Mouse (Mus musculus) midbrain, embryonic 14.5 days (tissue): ENCODE data around the gene Esp22. TPM values are rescaled to one million over a fixed set of nuclear protein-coding genes. Genes with fewer than 3 reads are reported as not detected.
"Not testable (repeated sequence)": the region's sequence is repeated elsewhere in the genome, so short reads cannot be mapped to it uniquely, and the experiment has no call there.

Source experiments
- ATAC-seq: fragments of 200-750 bp; cut with Nextera tagmentation; 2 replicates; pipeline ENCODE4 v1.8.0; 2017; ENCODE audit warnings: moderate number of reproducible peaks, moderate library complexity; ENCODE audit not compliant: low FRiP score, low TSS enrichment
- DNase-seq: peaks from one replicate; pipeline ENCODE4 v3.0.0-alpha.2; 2015
- H3K27ac ChIP-seq: fragments of 300-500 bp; sonication (generic); replicated peaks from 2 replicates; pipeline ENCODE4 v1.5.1; 2014; ENCODE audit warnings: mild to moderate bottlenecking, low read depth, low read length, moderate library complexity
- H3K27me3 ChIP-seq: fragments of 300-500 bp; sonication (generic); 2 replicates; pipeline ENCODE4 v1.6.1; 2014; ENCODE audit warnings: low read length, control low read depth, mixed read lengths; ENCODE audit not compliant: control insufficient read depth, insufficient read depth
- H3K36me3 ChIP-seq: fragments of 300-500 bp; sonication (generic); 2 replicates; pipeline ENCODE4 v1.6.1; 2014; ENCODE audit warnings: low read length, control low read depth; ENCODE audit not compliant: control insufficient read depth, insufficient read depth
- H3K4me1 ChIP-seq: fragments of 300-500 bp; sonication (generic); 2 replicates; pipeline ENCODE4 v1.6.1; 2014; ENCODE audit warnings: mild to moderate bottlenecking, antibody characterized with exemption, low read length, control low read depth; ENCODE audit not compliant: control insufficient read depth, insufficient read depth
- H3K4me2 ChIP-seq: fragments of 300-500 bp; sonication (generic); 2 replicates; pipeline ENCODE4 v1.6.1; 2014; ENCODE audit warnings: mild to moderate bottlenecking, low read length, moderate library complexity
- H3K4me3 ChIP-seq: fragments of 300-500 bp; sonication (generic); replicated peaks from 2 replicates; pipeline ENCODE4 v1.5.1; 2014; ENCODE audit warnings: low read depth, low read length
- H3K9ac ChIP-seq: fragments of 300-500 bp; sonication (generic); replicated peaks from 2 replicates; pipeline ENCODE4 v1.6.1; 2014; ENCODE audit warnings: mild to moderate bottlenecking, low read length, moderate library complexity
- H3K9me3 ChIP-seq: fragments of 300-500 bp; sonication (generic); 2 replicates; pipeline ENCODE4 v1.6.1; 2016; ENCODE audit warnings: low read length, control low read depth, mixed read lengths; ENCODE audit not compliant: control insufficient read depth
- WGBS: fragments of 180-500 bp; shearing (Covaris S2); extraction: QIAGEN DNeasy Blood & Tissue Kit; methylation state at CpG from one replicate; pipeline ENCODE4 v1.1.7; 2014; 5-methylcytosine and 5-hydroxymethylcytosine counted together
- polyA plus RNA-seq: library from polyadenylated mRNA; unstranded; fragments of >200 nt; fragmentation: Nextera tagmentation; extraction: Ambion mirVana; gene quantifications from 2 replicates; pipeline ENCODE4 v1.2.1, GENCODE M21; 2014

Esp22 gene
- not detected in 2 replicates for polyA plus RNA-seq

GRCm38 (mm10) chr17:39095034-39095433 is at the start of gene Esp22:
Esp22 (plus strand) TSS chr17:39095334.
- no peak for ATAC-seq
- DNase-seq = no peak

DNA sequence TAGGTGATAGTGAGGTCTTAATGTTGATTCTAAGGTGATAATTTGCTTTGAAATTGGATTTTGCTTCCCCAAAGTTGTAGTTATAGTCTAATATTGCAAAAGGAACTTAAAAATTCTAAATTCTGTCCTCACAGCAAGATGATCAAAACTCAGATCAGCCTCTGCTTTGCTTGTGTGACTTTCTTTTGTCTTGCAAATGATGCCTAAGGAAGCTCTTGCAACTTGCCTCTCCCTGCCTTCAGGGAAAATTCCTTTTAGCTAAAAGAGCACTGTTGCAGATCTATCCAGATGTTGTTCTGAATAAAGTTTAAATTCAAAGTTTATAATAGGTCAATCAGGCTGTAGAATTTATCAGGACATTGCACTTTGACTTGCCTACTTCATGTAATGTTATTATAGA is 31.5 kb upstream of the Esp22 start:
- H3K27ac ChIP-seq = no peak overlapping the region
- H3K4me3 ChIP-seq = no peak overlapping the region
- no peak overlapping the region for H3K4me2 ChIP-seq
- H3K9me3 ChIP-seq = peaks cover 10% of the 10 kb centered on the region; the same call in 1 of the 2 replicates
- H3K9ac ChIP-seq = no peak overlapping the region
- no peaks in the 10 kb centered on the region for H3K27me3 ChIP-seq
- ATAC-seq (no peak), DNase-seq (no peak)
- no peaks in the 10 kb centered on the region for H3K36me3 ChIP-seq
- H3K4me1 ChIP-seq = no peaks in the 10 kb centered on the region

More at GRCm38 (mm10) chr17:39095034-39095433, at the start of gene Esp22:
- no peaks in the 10 kb centered on the region for H3K4me1 ChIP-seq
- no peaks in the 10 kb centered on the region for H3K36me3 ChIP-seq
- H3K4me3 ChIP-seq = no peak within 1 kb of the TSS
- no peak within 1 kb of the TSS for H3K4me2 ChIP-seq
- no peak within 1 kb of the TSS for H3K9ac ChIP-seq
- 93% methylated on average over 1 of the region's 1 CpGs for WGBS
- H3K9me3 ChIP-seq = peaks cover 5% of the 10 kb centered on the region
- no peak within 1 kb of the TSS for H3K27ac ChIP-seq
- no peaks in the 10 kb centered on the region for H3K27me3 ChIP-seq

GRCm38 (mm10) chr17:39076937-39077336 is 18.2 kb upstream of the Esp22 start, which contains the start of gene Esp23:
Esp23 (minus strand) TSS chr17:39077037.
- DNase-seq = no peak
- ATAC-seq = no peak
- H3K36me3 ChIP-seq = no peaks in the 10 kb centered on the region
- no peak within 1 kb of the TSS for H3K9ac ChIP-seq
- no peak within 1 kb of the TSS for H3K4me2 ChIP-seq
- no peaks in the 10 kb centered on the region for H3K27me3 ChIP-seq
- H3K4me3 ChIP-seq = no peak within 1 kb of the TSS
- H3K9me3 ChIP-seq = peaks cover 9% of the 10 kb centered on the region; the same call in 1 of the 2 replicates
- H3K4me1 ChIP-seq = no peaks in the 10 kb centered on the region
- H3K27ac ChIP-seq = no peak within 1 kb of the TSS
- 60% methylated on average over 1 of the region's 1 CpGs for WGBS

DNA sequence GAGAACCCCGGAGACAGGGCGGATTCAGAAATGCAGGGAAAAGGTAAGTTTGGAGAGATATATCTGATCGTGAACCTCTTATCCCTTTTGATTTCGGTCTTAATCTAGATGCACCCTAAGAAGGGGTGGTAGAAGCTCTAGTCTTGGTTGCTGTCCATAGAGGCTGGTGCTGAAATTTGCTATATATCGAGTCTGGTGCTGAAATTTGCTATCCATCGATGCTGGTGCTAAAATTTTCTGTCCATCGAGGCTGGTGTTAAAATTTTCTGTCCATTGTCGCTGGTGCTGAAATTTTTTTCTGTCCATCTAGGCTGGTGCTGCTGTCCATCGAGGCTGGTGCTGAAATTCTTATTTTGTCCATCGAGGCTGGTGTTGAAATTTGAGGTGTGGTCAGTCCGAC is 12.0 kb downstream of the Esp22 start:
- H3K4me1 ChIP-seq, DNase-seq, ATAC-seq, H3K9ac ChIP-seq, H3K27me3 ChIP-seq, H3K4me3 ChIP-seq, H3K36me3 ChIP-seq, H3K9me3 ChIP-seq, H3K4me2 ChIP-seq, H3K27ac ChIP-seq: not testable (repeated sequence)
- WGBS = 75% methylated on average over 11 of the region's 11 CpGs

GRCm38 (mm10) chr17:39129156-39129555 is 34.0 kb downstream of the Esp22 start:
- H3K4me3 ChIP-seq, DNase-seq, H3K9me3 ChIP-seq, H3K4me1 ChIP-seq, H3K27me3 ChIP-seq, H3K27ac ChIP-seq, H3K36me3 ChIP-seq, ATAC-seq, H3K4me2 ChIP-seq, H3K9ac ChIP-seq: not testable (repeated sequence)
- 78% methylated on average over 12 of the region's 12 CpGs for WGBS

Other genes starting within 250 kb of the Esp22 start
- not detected in 2 replicates for gene Esp24, start 58.6 kb upstream of the Esp22 start, polyA plus RNA-seq
- not detected in 2 replicates for gene Gm21903, start 52.0 kb upstream of the Esp22 start, polyA plus RNA-seq
- gene Esp23, start 18.3 kb upstream of the Esp22 start, polyA plus RNA-seq = not detected in 2 replicates